Mouse (Mus musculus): Measurements from ENCODE around the gene Plppr3.

The Plppr3 gene

DNA sequence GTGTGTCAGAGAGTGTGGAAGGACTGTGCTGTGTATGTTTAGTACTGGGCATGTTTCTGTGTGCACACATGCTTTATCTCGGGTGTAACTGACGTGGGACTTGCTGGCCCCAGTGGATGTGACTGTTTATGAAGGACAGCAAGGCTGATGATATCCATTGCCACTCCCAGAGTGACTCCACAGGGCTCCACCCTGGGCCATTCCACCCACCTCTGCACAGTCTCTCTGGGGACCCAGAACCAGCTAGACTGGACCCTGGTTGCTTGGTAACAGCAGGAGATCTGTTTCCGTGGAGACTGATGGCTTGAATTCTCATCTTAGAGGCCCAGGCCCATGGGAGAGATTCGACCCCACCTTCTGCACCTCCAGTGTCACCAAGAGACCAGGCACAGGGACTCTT lies 56.2 kb downstream of the Plppr3 start:
- no peak for DNase-seq (ENCODE audit: low spot score)

DNA sequence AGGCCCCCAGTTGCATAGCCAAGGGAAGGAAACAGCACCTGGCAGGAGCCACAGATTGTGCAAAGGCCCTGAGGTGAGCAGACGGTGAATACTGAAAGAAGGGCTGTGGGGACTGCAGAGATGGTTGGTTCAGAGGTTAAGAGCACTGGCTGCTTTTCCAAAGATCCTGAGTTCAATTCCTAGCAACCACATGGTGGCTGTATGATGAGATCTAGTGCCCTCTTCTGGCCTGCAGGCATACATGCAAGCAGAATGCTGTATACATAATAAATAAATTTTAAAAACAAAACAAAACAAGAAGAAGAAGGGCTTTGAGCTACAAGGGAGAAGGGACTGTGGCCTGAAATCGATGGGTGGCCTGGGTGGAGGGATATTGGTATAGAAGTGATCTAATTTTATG lies 57.3 kb downstream of the Plppr3 start:
- no peak for DNase-seq (ENCODE audit: low spot score)

DNA sequence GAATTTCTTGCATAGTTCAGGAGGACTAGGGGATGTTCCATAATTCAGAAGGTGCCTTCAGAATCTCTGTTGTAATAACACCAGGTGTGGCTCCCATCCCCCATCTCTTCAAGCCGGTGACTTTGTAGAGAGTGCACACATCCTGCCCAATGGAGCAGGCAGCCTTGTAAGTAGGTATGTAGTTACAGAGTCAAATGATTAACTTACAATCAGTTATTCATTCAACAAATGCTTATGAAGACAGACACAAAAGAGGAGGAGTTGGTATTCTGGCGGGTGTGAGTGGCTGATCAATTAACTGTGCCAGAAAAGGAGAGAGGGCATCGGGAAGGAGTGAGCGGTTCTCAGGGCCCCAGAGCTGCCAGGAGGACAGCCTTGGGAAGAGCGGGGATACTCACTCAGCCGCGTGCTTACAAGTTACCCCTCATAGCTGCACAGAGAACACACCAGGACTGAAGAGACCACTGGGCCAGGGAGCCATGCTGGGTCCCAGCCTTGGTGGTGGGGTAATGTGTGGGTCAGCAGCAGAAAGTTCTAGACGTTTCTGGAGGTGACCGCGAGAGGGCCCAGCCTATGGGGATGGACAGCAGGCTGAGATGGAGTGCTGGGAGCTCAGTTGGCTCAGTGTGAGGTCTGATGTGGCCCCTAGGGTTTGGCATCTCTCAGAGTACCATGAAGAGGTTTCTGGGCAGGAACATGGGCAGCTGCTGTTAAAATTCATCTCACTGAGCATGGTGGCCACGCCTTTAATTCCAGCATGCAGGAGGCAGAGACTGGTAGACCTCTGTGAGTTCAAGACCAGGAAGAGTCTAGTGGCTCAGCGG lies 58.6 kb downstream of the Plppr3 start:
- DNase-seq (ENCODE audit: low spot score): no peak

DNA sequence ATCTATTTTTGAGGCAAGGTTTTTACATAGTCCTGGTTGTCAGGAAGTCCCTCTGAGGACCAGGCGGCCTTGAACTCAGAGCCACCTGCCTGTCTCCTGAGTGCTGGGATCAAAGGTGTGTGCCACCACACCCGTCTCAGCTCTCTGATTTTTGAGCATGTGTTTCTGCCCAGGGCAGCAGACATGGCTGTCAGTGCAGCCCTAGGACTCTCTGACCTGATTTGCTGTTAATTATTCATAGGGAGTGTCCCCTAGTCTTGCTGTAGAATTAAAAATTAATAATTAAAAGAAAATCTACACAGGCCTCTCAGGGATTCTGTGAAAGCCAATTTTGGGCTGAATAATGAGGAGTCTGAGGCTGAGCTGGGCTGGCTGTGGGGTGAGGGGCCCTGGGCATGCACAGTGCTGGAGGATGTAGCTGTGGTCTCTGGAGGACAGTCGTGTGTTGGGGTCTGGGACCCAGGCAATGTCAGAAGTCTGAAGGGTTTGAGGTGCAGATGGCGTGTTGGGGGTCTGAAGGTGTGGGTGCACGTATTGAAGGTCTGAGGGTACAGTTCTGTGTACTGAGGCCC lies 60.1 kb downstream of the Plppr3 start:
- no peak for DNase-seq (ENCODE audit: low spot score)

DNA sequence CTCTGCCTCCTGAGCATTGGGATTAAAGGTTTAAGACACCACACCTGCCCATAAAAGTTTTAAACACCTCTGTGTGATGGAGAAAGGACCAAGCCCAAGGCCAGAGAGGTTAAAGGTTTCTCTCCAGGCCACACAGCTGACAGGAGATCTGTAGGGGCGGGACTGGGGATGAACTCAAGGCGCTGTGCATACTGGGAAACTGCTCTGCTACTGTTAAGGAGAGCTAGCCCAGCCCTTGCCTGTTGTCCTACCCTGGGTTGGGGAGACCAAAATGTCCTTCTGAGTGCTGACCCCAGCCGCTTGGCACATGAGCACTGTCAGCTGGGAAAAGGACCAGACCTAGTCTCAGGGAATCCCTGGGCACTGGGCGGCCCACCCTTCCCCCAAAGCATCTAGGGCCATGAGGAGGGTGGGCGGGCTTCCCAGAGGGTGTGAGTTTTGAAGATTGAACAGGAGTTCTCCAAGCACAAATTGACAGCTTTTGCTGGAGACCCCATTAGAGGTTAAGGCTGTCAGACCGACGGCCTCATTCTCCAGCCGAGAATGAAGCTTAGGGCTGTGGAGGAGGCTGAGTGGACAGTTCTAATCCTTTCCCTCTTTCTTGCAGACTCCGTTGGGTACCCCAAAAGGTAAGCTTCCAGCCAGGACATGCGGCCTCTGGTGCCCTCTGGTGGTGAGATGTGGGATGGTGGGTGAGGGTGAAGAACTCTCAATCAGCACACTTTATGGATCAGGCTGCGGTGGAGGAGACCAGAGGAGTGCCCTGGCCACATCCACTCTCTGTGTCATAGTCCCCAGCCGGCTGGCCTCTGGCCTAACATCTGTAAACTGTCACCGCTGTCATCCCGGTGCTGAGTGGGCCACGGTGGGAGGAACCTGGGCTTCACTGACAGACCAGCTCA lies 62.4 kb downstream of the Plppr3 start:
- DNase-seq (ENCODE audit: low spot score): peak; percentile 73
